Comparison of ENCODE assay signal across 8 mouse cellular contexts in genomic region chr10:80173358-80173757, GRCm38 (mm10). TPM values are rescaled to one million over a fixed set of nuclear protein-coding genes. Genes with fewer than 3 reads are reported as not detected.
DNase-seq lines count a peak whose midpoint lies in the region; ATAC-seq and TF ChIP-seq lines count a peak whose summit lies in the region.

No protein-coding gene starts in this region.

- no peaks in the 10 kb centered on the region for H3K27me3 ChIP-seq in embryonic facial prominence, embryonic 15.5 days
- H3K27me3 ChIP-seq in hindbrain, embryonic 16.5 days (replicated peaks; ENCODE audit: control insufficient read depth, insufficient read depth, low read length): no peaks in the 10 kb centered on the region
- no peaks in the 10 kb centered on the region for H3K27me3 ChIP-seq in myocyte (ENCODE audit: control insufficient read depth, insufficient read depth, insufficient read length)

- no peak for TF ChIP-seq CTCF in lung, adult 2 months (IDR thresholded peaks at IDR 0.05; ENCODE audit: insufficient read depth, low read length)

- H3K4me2 ChIP-seq in embryonic facial prominence, embryonic 15.5 days (replicated peaks): peak overlapping the region; percentile 71
- H3K4me2 ChIP-seq in hindbrain, embryonic 16.5 days (ENCODE audit: low read length): peak overlapping the region; percentile 69
- peak overlapping the region; percentile 75 for H3K4me2 ChIP-seq in myocyte (ENCODE audit: low read depth)

- H3K4me3 ChIP-seq in lung, adult 2 months (replicated peaks; ENCODE audit: extremely low read depth, low read depth, low read length): peak overlapping the region; percentile 46
- peak overlapping the region; percentile 64 for H3K4me3 ChIP-seq in embryonic facial prominence, embryonic 15.5 days (replicated peaks)
- peak overlapping the region; percentile 53 for H3K4me3 ChIP-seq in hindbrain, embryonic 16.5 days (ENCODE audit: low read length)
- peak overlapping the region; percentile 33 for H3K4me3 ChIP-seq in myocyte

- peaks cover 27% of the 10 kb centered on the region for H3K36me3 ChIP-seq in embryonic facial prominence, embryonic 15.5 days
- peaks cover 25% of the 10 kb centered on the region for H3K36me3 ChIP-seq in hindbrain, embryonic 16.5 days (ENCODE audit: control insufficient read depth, insufficient read depth, low read length)
- peaks cover 6% of the 10 kb centered on the region for H3K36me3 ChIP-seq in myocyte (ENCODE audit: control insufficient read depth, insufficient read depth)

- DNase-seq in lung, adult 2 months: peak; percentile 46
- DNase-seq in lung, postnatal 25 days (ENCODE audit: low spot score): no peak
- no peak for DNase-seq in right cerebral cortex, adult 18-20 months
- no peak for DNase-seq in urinary bladder, postnatal 4 days (ENCODE audit: low spot score in 2 of 2)
- DNase-seq in kidney, adult 18-20 months: no peak

- H3K9me3 ChIP-seq in embryonic facial prominence, embryonic 15.5 days (replicated peaks): no peaks in the 10 kb centered on the region
- no peaks in the 10 kb centered on the region for H3K9me3 ChIP-seq in hindbrain, embryonic 16.5 days (ENCODE audit: control insufficient read depth, low read length)

- H3K9ac ChIP-seq in embryonic facial prominence, embryonic 15.5 days: peak overlapping the region; percentile 53
- peak overlapping the region; percentile 63 for H3K9ac ChIP-seq in hindbrain, embryonic 16.5 days (ENCODE audit: low read depth, low read length)

- WGBS in lung, adult 2 months: 9% methylated on average over 11 of the region's 11 CpGs
- WGBS in embryonic facial prominence, embryonic 15.5 days: 5% methylated on average over 11 of the region's 11 CpGs
- WGBS in hindbrain, embryonic 16.5 days: 13% methylated on average over 11 of the region's 11 CpGs

- peak overlapping the region; percentile 93 for H3K27ac ChIP-seq in embryonic facial prominence, embryonic 15.5 days (replicated peaks)
- H3K27ac ChIP-seq in hindbrain, embryonic 16.5 days (ENCODE audit: low read depth, low read length): peak overlapping the region; percentile 87

- no peak for ATAC-seq in embryonic facial prominence, embryonic 15.5 days (ENCODE audit: insufficient number of reproducible peaks, low FRiP score, low TSS enrichment, low read depth)
- no peak for ATAC-seq in hindbrain, embryonic 16.5 days

- H3K79me2 ChIP-seq in myocyte (ENCODE audit: control insufficient read depth, insufficient read depth): peaks cover 18% of the 10 kb centered on the region

- peaks cover 7% of the 10 kb centered on the region for H3K4me1 ChIP-seq in lung, adult 2 months (ENCODE audit: control insufficient read depth, insufficient read depth, low read length)
- H3K4me1 ChIP-seq in embryonic facial prominence, embryonic 15.5 days: peaks cover 53% of the 10 kb centered on the region
- H3K4me1 ChIP-seq in hindbrain, embryonic 16.5 days (ENCODE audit: control insufficient read depth, insufficient read depth, low read depth, low read length): peaks cover 34% of the 10 kb centered on the region

- H3ac ChIP-seq in myocyte (ENCODE audit: control insufficient read depth, insufficient read length): peak overlapping the region; percentile 3

- TF ChIP-seq POLR2A in lung, adult 2 months (IDR thresholded peaks at IDR 0.05; ENCODE audit: borderline replicate concordance, extremely low read depth, low read depth, low read length): no peak
- no peak for TF ChIP-seq POLR2A in myocyte (IDR thresholded peaks at IDR 0.05; ENCODE audit: insufficient read length, low read depth)

TF ChIP-seq in myocyte, 11 proteins besides CTCF, POLR2A, EP300 and RAD21:
- TF ChIP-seq MYOG (IDR thresholded peaks at IDR 0.05; ENCODE audit: control insufficient read depth in 1 of 3, insufficient read depth in 1 of 3, insufficient read length in 2 of 3, low read depth in 2 of 3): no peak
- no peak for TF ChIP-seq TCF3 (IDR thresholded peaks at IDR 0.05; ENCODE audit: insufficient read length, low read depth)

RNA-seq across cellular contexts. Expression of gene 1600002K03Rik, which starts 0.6 kb away (rescaled TPM):
- 11.2 and 14.0 TPM in 2 replicates for polyA plus RNA-seq in lung, adult 2 months (2012; rRNA removed)
- polyA plus RNA-seq in embryonic facial prominence, embryonic 15.5 days (2015; fragmentation: Nextera tagmentation; extraction: Ambion mirVana): 12.0 and 13.6 TPM in 2 replicates
- polyA plus RNA-seq in hindbrain, embryonic 16.5 days (2015; fragmentation: Nextera tagmentation; extraction: Ambion mirVana): 9.4 and 10.1 TPM in 2 replicates
- polyA plus RNA-seq in myocyte (2012; fragmentation: generic; extraction: Trizol): 23.5 TPM

RNA-seq across cellular contexts. Expression of gene Efna2, which starts 5.9 kb away (rescaled TPM):
- polyA plus RNA-seq in lung, adult 2 months (2012; rRNA removed): 3.6 and 4.7 TPM in 2 replicates
- polyA plus RNA-seq in embryonic facial prominence, embryonic 15.5 days (2015; fragmentation: Nextera tagmentation; extraction: Ambion mirVana): 30.9 and 31.8 TPM in 2 replicates
- 21.5 and 22.7 TPM in 2 replicates for polyA plus RNA-seq in hindbrain, embryonic 16.5 days (2015; fragmentation: Nextera tagmentation; extraction: Ambion mirVana)
- 3.6 TPM for polyA plus RNA-seq in myocyte (2012; fragmentation: generic; extraction: Trizol)

RNA-seq across cellular contexts. Expression of gene Cirbp, which starts 7.6 kb away (rescaled TPM):
- polyA plus RNA-seq in lung, adult 2 months (2012; rRNA removed): 162 and 200 TPM in 2 replicates
- polyA plus RNA-seq in embryonic facial prominence, embryonic 15.5 days (2015; fragmentation: Nextera tagmentation; extraction: Ambion mirVana): 102 and 116 TPM in 2 replicates
- 288 and 311 TPM in 2 replicates for polyA plus RNA-seq in hindbrain, embryonic 16.5 days (2015; fragmentation: Nextera tagmentation; extraction: Ambion mirVana)
- polyA plus RNA-seq in myocyte (2012; fragmentation: generic; extraction: Trizol): 54.2 TPM

RNA-seq across cellular contexts. Expression of gene Midn, which starts 25.3 kb away (rescaled TPM):
- polyA plus RNA-seq in lung, adult 2 months (2012; rRNA removed): 110 and 150 TPM in 2 replicates
- 18.3 and 20.4 TPM in 2 replicates for polyA plus RNA-seq in embryonic facial prominence, embryonic 15.5 days (2015; fragmentation: Nextera tagmentation; extraction: Ambion mirVana)
- 16.0 and 16.1 TPM in 2 replicates for polyA plus RNA-seq in hindbrain, embryonic 16.5 days (2015; fragmentation: Nextera tagmentation; extraction: Ambion mirVana)
- 131 TPM for polyA plus RNA-seq in myocyte (2012; fragmentation: generic; extraction: Trizol)

RNA-seq across cellular contexts. Expression of gene Cbarp, which starts 32.7 kb away (rescaled TPM):
- 29.9 and 31.5 TPM in 2 replicates for polyA plus RNA-seq in lung, adult 2 months (2012; rRNA removed)
- 9.3 and 10.9 TPM in 2 replicates for polyA plus RNA-seq in embryonic facial prominence, embryonic 15.5 days (2015; fragmentation: Nextera tagmentation; extraction: Ambion mirVana)
- 98.8 and 130 TPM in 2 replicates for polyA plus RNA-seq in hindbrain, embryonic 16.5 days (2015; fragmentation: Nextera tagmentation; extraction: Ambion mirVana)
- 10.0 TPM for polyA plus RNA-seq in myocyte (2012; fragmentation: generic; extraction: Trizol)
